Mouse (Mus musculus): ENCODE measurements around the gene Camk2d. TPM values are rescaled to one million over a fixed set of nuclear protein-coding genes. Genes with fewer than 3 reads are reported as not detected.

Gene Camk2d
- polyA plus RNA-seq, 1 experiment from 2014 or later = 36.6 TPM

DNA sequence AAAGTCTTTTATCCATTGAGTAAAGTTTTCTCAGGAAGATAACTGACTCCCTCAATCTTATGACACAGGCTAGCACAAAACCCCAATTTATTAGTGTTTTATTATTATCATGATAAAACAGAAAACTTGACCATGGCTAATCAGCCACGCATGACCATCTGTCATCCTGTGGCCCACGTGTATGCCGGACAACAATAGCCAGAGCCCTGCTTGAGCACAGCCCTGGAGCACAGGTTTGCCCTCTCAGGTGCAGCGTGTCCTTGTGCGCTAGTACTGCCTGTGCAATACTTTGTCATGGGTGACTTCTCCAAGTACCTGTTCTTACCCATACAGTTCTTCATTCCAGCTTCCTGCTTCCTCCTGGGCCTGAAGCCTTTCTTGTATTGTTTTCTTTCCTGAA lies 134.3 kb downstream of the Camk2d start:
- Histone ChIP-seq H3K4me1 (ENCODE audit: insufficient read depth, low read depth, low read length) (no peaks in the 10 kb centered on the region), H3K9me3 (ENCODE audit: low read length) (no peaks in the 10 kb centered on the region), H3K27me3 (replicated peaks; ENCODE audit: insufficient read depth, low read length) (no peaks in the 10 kb centered on the region), H3K36me3 (ENCODE audit: insufficient read depth, low read length) (no peaks in the 10 kb centered on the region), H3K4me3 (ENCODE audit: low read depth, low read length) (no peak overlapping the region), H3K27ac (ENCODE audit: low read length) (no peak overlapping the region), H3K4me2 (replicated peaks; ENCODE audit: low read depth, low read length) (no peak overlapping the region), H3K9ac (replicated peaks; ENCODE audit: low read depth) (no peak overlapping the region)
- TF ChIP-seq EP300 (IDR thresholded peaks at IDR 0.05) = no peak
- no peak for TF ChIP-seq CTCF (IDR thresholded peaks at IDR 0.05)
- ATAC-seq (no peak), DNase-seq (ENCODE audit: low spot score) (no peak)
- 89% methylated on average over 5 of the region's 5 CpGs for WGBS

DNA sequence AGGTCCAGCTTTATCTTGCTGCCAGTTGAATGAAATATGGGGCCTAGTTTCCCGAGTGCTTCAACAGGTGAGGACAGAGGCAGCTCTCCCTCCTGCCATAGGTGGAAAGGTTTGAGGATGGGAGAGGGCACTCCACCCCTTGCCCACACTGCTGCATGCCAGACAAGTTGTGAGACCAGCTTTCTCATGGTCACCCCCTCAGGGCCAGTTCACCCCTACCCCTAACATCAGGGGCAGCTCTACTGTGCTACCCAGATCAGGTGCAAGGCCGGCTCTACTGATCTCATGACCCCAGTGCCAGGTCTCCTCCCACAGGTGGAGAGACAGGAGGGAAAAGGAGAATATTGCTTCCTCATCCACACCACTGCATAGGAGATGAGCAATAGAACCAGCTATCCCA lies 136.2 kb downstream of the Camk2d start:
- no peak for TF ChIP-seq CTCF (IDR thresholded peaks at IDR 0.05)
- TF ChIP-seq EP300 (IDR thresholded peaks at IDR 0.05) = no peak
- Histone ChIP-seq H3K9ac (replicated peaks; ENCODE audit: low read depth) (no peak overlapping the region), H3K27me3 (replicated peaks; ENCODE audit: insufficient read depth, low read length) (no peaks in the 10 kb centered on the region), H3K36me3 (ENCODE audit: insufficient read depth, low read length) (no peaks in the 10 kb centered on the region), H3K4me2 (replicated peaks; ENCODE audit: low read depth, low read length) (no peak overlapping the region), H3K27ac (ENCODE audit: low read length) (no peak overlapping the region), H3K9me3 (ENCODE audit: low read length) (no peaks in the 10 kb centered on the region), H3K4me3 (ENCODE audit: low read depth, low read length) (no peak overlapping the region), H3K4me1 (ENCODE audit: insufficient read depth, low read depth, low read length) (0 out of 2 replicates have a peak, but pooled peaks cover 4% of the 10 kb centered on the region)
- no peak for DNase-seq (ENCODE audit: low spot score)
- 90% methylated on average over 2 of the region's 2 CpGs for WGBS
- no peak for ATAC-seq

DNA sequence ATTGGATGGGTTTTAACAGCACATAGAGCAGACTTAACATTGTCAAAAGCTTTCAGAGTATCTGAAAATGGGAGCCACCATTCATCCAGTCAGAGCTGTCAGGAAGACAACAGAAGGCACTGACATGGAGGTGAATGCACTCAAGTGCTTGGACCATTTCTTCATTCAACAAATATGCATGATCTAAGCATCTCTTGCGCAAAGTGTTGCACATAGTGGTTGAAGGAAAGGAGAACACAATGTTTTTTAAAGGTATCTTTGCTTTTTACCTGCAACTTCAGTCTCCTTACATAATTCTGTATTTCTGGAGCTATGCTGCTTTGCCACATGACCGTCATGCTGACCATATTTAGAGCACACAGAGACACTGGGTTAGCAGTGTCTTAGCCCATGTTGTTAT lies 138.4 kb downstream of the Camk2d start:
- H3K4me1 ChIP-seq (ENCODE audit: insufficient read depth, low read depth, low read length) = 0 out of 2 replicates have a peak, but pooled peaks cover 6% of the 10 kb centered on the region
- no peak overlapping the region for H3K9ac ChIP-seq (replicated peaks; ENCODE audit: low read depth)
- TF ChIP-seq EP300 (IDR thresholded peaks at IDR 0.05) = no peak
- no peak for TF ChIP-seq CTCF (IDR thresholded peaks at IDR 0.05)
- H3K27me3 ChIP-seq (replicated peaks; ENCODE audit: insufficient read depth, low read length) = no peaks in the 10 kb centered on the region
- H3K4me2 ChIP-seq (replicated peaks; ENCODE audit: low read depth, low read length) = no peak overlapping the region
- no peaks in the 10 kb centered on the region for H3K9me3 ChIP-seq (ENCODE audit: low read length)
- no peak overlapping the region for H3K27ac ChIP-seq (ENCODE audit: low read length)
- H3K4me3 ChIP-seq (ENCODE audit: low read depth, low read length) = no peak overlapping the region
- no peak for DNase-seq (ENCODE audit: low spot score)
- WGBS = 94% methylated on average over 2 of the region's 2 CpGs
- no peak for ATAC-seq
- H3K36me3 ChIP-seq (ENCODE audit: insufficient read depth, low read length) = no peaks in the 10 kb centered on the region

DNA sequence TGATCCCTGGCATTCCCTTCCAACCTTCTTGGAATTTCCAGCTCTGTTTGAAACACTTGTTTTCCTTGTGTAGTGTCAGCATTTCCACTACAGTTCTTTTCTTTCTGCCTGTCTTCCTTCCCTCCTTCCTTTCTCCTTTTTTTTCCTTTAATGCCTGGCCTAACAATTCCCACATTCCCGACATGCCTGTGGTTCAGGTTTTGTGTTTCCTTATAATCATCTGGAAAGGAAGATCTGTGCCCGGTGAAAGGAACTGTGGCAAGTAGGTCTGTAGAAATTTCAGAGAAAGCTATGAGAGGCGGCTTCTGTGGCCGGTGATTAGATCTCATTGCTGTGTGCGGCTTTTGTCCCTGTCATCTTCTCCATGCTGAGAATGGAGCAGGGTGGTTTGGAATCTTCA lies 139.1 kb downstream of the Camk2d start:
- DNase-seq (ENCODE audit: low spot score) (no peak), ATAC-seq (no peak)
- Histone ChIP-seq H3K9me3 (ENCODE audit: low read length) (no peaks in the 10 kb centered on the region), H3K9ac (replicated peaks; ENCODE audit: low read depth) (no peak overlapping the region), H3K4me2 (replicated peaks; ENCODE audit: low read depth, low read length) (no peak overlapping the region), H3K4me1 (ENCODE audit: insufficient read depth, low read depth, low read length) (0 out of 2 replicates have a peak, but pooled peaks cover 6% of the 10 kb centered on the region), H3K36me3 (ENCODE audit: insufficient read depth, low read length) (no peaks in the 10 kb centered on the region), H3K27me3 (replicated peaks; ENCODE audit: insufficient read depth, low read length) (no peaks in the 10 kb centered on the region), H3K4me3 (ENCODE audit: low read depth, low read length) (no peak overlapping the region), H3K27ac (ENCODE audit: low read length) (no peak overlapping the region)
- WGBS = 85% methylated on average over 5 of the region's 5 CpGs
- TF ChIP-seq EP300 (IDR thresholded peaks at IDR 0.05) = no peak
- TF ChIP-seq CTCF (IDR thresholded peaks at IDR 0.05) = no peak

DNA sequence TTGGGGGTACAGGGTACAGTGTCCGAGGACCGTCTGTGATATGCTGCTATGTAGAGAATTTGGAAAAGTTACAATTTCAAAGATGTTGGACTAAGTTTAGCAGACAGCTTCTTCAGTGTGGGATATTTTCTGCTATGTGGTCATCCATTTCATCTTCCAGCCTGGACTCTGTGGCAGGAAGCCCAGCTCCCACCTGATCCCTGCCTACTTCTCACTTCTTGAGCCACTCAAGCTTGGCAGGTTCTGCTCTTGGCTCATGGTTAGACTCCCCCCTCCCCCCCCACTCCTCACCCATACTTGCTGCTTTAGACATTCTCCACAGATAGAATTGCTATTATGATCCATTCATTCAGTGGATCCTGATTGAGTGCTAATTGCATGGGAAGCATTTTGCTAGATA lies 141.0 kb downstream of the Camk2d start:
- 0 out of 2 replicates have a peak, but pooled peaks cover 6% of the 10 kb centered on the region for H3K4me1 ChIP-seq (ENCODE audit: insufficient read depth, low read depth, low read length)
- H3K9ac ChIP-seq (replicated peaks; ENCODE audit: low read depth) = no peak overlapping the region
- H3K36me3 ChIP-seq (ENCODE audit: insufficient read depth, low read length) = no peaks in the 10 kb centered on the region
- TF ChIP-seq EP300 (IDR thresholded peaks at IDR 0.05) (no peak), CTCF (IDR thresholded peaks at IDR 0.05) (no peak)
- no peak overlapping the region for H3K27ac ChIP-seq (ENCODE audit: low read length)
- H3K4me2 ChIP-seq (replicated peaks; ENCODE audit: low read depth, low read length) = no peak overlapping the region
- no peaks in the 10 kb centered on the region for H3K27me3 ChIP-seq (replicated peaks; ENCODE audit: insufficient read depth, low read length)
- ATAC-seq (peak; percentile 57), DNase-seq (ENCODE audit: low spot score) (no peak)
- H3K4me3 ChIP-seq (ENCODE audit: low read depth, low read length) = no peak overlapping the region
- 64% methylated on average over 2 of the region's 2 CpGs for WGBS
- H3K9me3 ChIP-seq (ENCODE audit: low read length) = no peaks in the 10 kb centered on the region

- TF ChIP-seq EP300 (IDR thresholded peaks at IDR 0.05) (no peak), CTCF (IDR thresholded peaks at IDR 0.05) (no peak)
- DNase-seq (ENCODE audit: low spot score) = no peak
- H3K4me2 ChIP-seq (replicated peaks; ENCODE audit: low read depth, low read length) = no peak overlapping the region
- no peak overlapping the region for H3K27ac ChIP-seq (ENCODE audit: low read length)
- no peaks in the 10 kb centered on the region for H3K36me3 ChIP-seq (ENCODE audit: insufficient read depth, low read length)
- 0 out of 2 replicates have a peak, but pooled peaks cover 6% of the 10 kb centered on the region for H3K4me1 ChIP-seq (ENCODE audit: insufficient read depth, low read depth, low read length)
- WGBS = 79% methylated on average over 1 of the region's 1 CpGs
- no peaks in the 10 kb centered on the region for H3K9me3 ChIP-seq (ENCODE audit: low read length)
- no peak for ATAC-seq
- no peak overlapping the region for H3K9ac ChIP-seq (replicated peaks; ENCODE audit: low read depth)
- no peak overlapping the region for H3K4me3 ChIP-seq (ENCODE audit: low read depth, low read length)
- no peaks in the 10 kb centered on the region for H3K27me3 ChIP-seq (replicated peaks; ENCODE audit: insufficient read depth, low read length)
Observed at GRCm38 (mm10) chr3:126740146-126740545, 144.0 kb downstream of the Camk2d start.
